Mouse (Mus musculus): ENCODE results near the gene Styx.

The Styx gene

GRCm38 (mm10) chr14:45438931-45439275, 88.0 kb downstream of the Styx start:
- DNase-seq (ENCODE audit: low spot score in 2 of 2): no peak

- no peak for DNase-seq (ENCODE audit: low spot score in 2 of 2)
Measured at GRCm38 (mm10) chr14:45439387-45439786, 88.5 kb downstream of the Styx start.

GRCm38 (mm10) chr14:45441291-45441690, 90.4 kb downstream of the Styx start:
- no peak for DNase-seq (ENCODE audit: low spot score in 2 of 2)

GRCm38 (mm10) chr14:45442781-45443560, 92.1 kb downstream of the Styx start:
- DNase-seq (ENCODE audit: low spot score in 2 of 2): no peak

GRCm38 (mm10) chr14:45444870-45445269, 94.0 kb downstream of the Styx start:
- DNase-seq (ENCODE audit: low spot score in 2 of 2): no peak

GRCm38 (mm10) chr14:45445445-45445844, 94.6 kb downstream of the Styx start:
- DNase-seq (ENCODE audit: low spot score in 2 of 2): no peak

- no peak for DNase-seq (ENCODE audit: low spot score in 2 of 2)
Measured at GRCm38 (mm10) chr14:45446777-45447176, 95.9 kb downstream of the Styx start.

GRCm38 (mm10) chr14:45451090-45451489, 100.2 kb downstream of the Styx start:
- no peak for DNase-seq (ENCODE audit: low spot score in 2 of 2)

- no peak for DNase-seq (ENCODE audit: low spot score in 2 of 2)
Measured at GRCm38 (mm10) chr14:45452148-45452547, 101.3 kb downstream of the Styx start.

- no peak for DNase-seq (ENCODE audit: low spot score in 2 of 2)
Measured at GRCm38 (mm10) chr14:45452861-45453512, 102.1 kb downstream of the Styx start.

- no peak for DNase-seq (ENCODE audit: low spot score in 2 of 2)
Measured at GRCm38 (mm10) chr14:45453538-45454233, 102.8 kb downstream of the Styx start.

- no peak for DNase-seq (ENCODE audit: low spot score in 2 of 2)
Measured at GRCm38 (mm10) chr14:45455651-45456501, 105.0 kb downstream of the Styx start.

GRCm38 (mm10) chr14:45456502-45456846, 105.6 kb downstream of the Styx start:
- DNase-seq (ENCODE audit: low spot score in 2 of 2): no peak

- no peak for DNase-seq (ENCODE audit: low spot score in 2 of 2)
Measured at GRCm38 (mm10) chr14:45457003-45457402, 106.1 kb downstream of the Styx start.

GRCm38 (mm10) chr14:45459877-45460276, 109.0 kb downstream of the Styx start:
- no peak for DNase-seq (ENCODE audit: low spot score in 2 of 2)

- DNase-seq (ENCODE audit: low spot score in 2 of 2): no peak
Measured at GRCm38 (mm10) chr14:45460491-45460890, 109.6 kb downstream of the Styx start.

- DNase-seq (ENCODE audit: low spot score in 2 of 2): no peak
Measured at GRCm38 (mm10) chr14:45461945-45462344, 111.1 kb downstream of the Styx start.

- DNase-seq (ENCODE audit: low spot score in 2 of 2): no peak
Measured at GRCm38 (mm10) chr14:45462374-45462773, 111.5 kb downstream of the Styx start.

- DNase-seq (ENCODE audit: low spot score in 2 of 2): no peak
Measured at GRCm38 (mm10) chr14:45462875-45463475, 112.1 kb downstream of the Styx start.

GRCm38 (mm10) chr14:45463599-45463998, 112.7 kb downstream of the Styx start:
- DNase-seq (ENCODE audit: low spot score in 2 of 2): no peak
